Mouse (Mus musculus) myocyte (in vitro differentiated cells): ENCODE measurements around the gene Cox11. TPM values are rescaled to one million over a fixed set of nuclear protein-coding genes. Genes with fewer than 3 reads are reported as not detected.

Experiments used
- H3K27me3 ChIP-seq: one replicate; pipeline ENCODE4 v1.6.1; 2011; ENCODE audit not compliant: control insufficient read depth, insufficient read depth, insufficient read length
- H3K36me3 ChIP-seq: one replicate; pipeline ENCODE4 v1.6.1; 2011; ENCODE audit not compliant: control insufficient read depth, insufficient read depth
- H3K4me2 ChIP-seq: one replicate; pipeline ENCODE4 v1.6.1; 2011; ENCODE audit warnings: low read depth, control low read depth
- H3K4me3 ChIP-seq: one replicate; pipeline ENCODE4 v1.5.1; 2011; ENCODE audit warnings: mild to moderate bottlenecking, control low read depth, moderate library complexity
- H3K79me2 ChIP-seq: one replicate; pipeline ENCODE4 v1.6.1; 2011; ENCODE audit not compliant: control insufficient read depth, insufficient read depth
- H3ac ChIP-seq: one replicate; pipeline ENCODE4 v1.6.1; 2011; ENCODE audit not compliant: control insufficient read depth, insufficient read length
- CEBPB ChIP-seq: IDR thresholded peaks from 2 replicates; pipeline ENCODE4 v1.6.1; 2011; ENCODE audit warnings: mild to moderate bottlenecking, moderate library complexity; ENCODE audit not compliant: poor library complexity, insufficient read depth, severe bottlenecking
- E2F4 ChIP-seq: IDR thresholded peaks from one replicate; pipeline ENCODE4 v1.6.1; 2011; ENCODE audit warnings: mild to moderate bottlenecking, control low read depth, moderate library complexity; ENCODE audit not compliant: insufficient read depth
- MAX ChIP-seq: IDR thresholded peaks from one replicate; pipeline ENCODE4 v1.6.1; 2011; ENCODE audit warnings: low read depth, mild to moderate bottlenecking, control low read depth
- MYOD1 ChIP-seq, 3 experiments: IDR thresholded peaks; one replicate each; pipeline ENCODE4 v1.6.1; 2011; ENCODE audit warnings: control low read depth in 2 of 3, low read depth in 2 of 3, mild to moderate bottlenecking in 2 of 3, moderate library complexity in 1 of 3; ENCODE audit not compliant: insufficient read length in 2 of 3, control insufficient read depth in 1 of 3
- MYOG ChIP-seq, 3 experiments: IDR thresholded peaks; one replicate each; pipeline ENCODE4 v1.6.1; 2011; ENCODE audit warnings: control low read depth in 2 of 3, low read depth in 2 of 3, mild to moderate bottlenecking in 2 of 3; ENCODE audit not compliant: insufficient read length in 2 of 3, control insufficient read depth in 1 of 3, insufficient read depth in 1 of 3
- POLR2A ChIP-seq: IDR thresholded peaks from one replicate; pipeline ENCODE4 v1.6.1; 2011; ENCODE audit warnings: low read depth, mild to moderate bottlenecking, control low read depth, moderate library complexity; ENCODE audit not compliant: insufficient read length
- POLR2AphosphoS2 ChIP-seq: IDR thresholded peaks from one replicate; pipeline ENCODE4 v1.6.1; 2011; ENCODE audit warnings: low read depth, control low read depth; ENCODE audit not compliant: insufficient read length
- REST ChIP-seq: IDR thresholded peaks from one replicate; pipeline ENCODE4 v1.6.1; 2011; ENCODE audit warnings: mild to moderate bottlenecking, control low read depth, moderate library complexity; ENCODE audit not compliant: insufficient read depth, insufficient read length
- SRF ChIP-seq: IDR thresholded peaks from one replicate; pipeline ENCODE4 v1.6.1; 2011; ENCODE audit warnings: low read depth; ENCODE audit not compliant: control insufficient read depth, insufficient read length
- TCF12 ChIP-seq: IDR thresholded peaks from one replicate; pipeline ENCODE4 v1.6.1; 2011; ENCODE audit warnings: mild to moderate bottlenecking, control low read depth; ENCODE audit not compliant: poor library complexity, insufficient read depth, severe bottlenecking
- TCF3 ChIP-seq: IDR thresholded peaks from one replicate; pipeline ENCODE4 v1.6.1; 2011; ENCODE audit warnings: low read depth, control low read depth; ENCODE audit not compliant: insufficient read length
- USF1 ChIP-seq: IDR thresholded peaks from one replicate; pipeline ENCODE4 v1.6.1; 2011; ENCODE audit warnings: low read depth, mild to moderate bottlenecking, control low read depth, moderate library complexity
- polyA plus RNA-seq: library from polyadenylated mRNA; unstranded; fragments of >200 nt; fragmentation: generic; extraction: Trizol; gene quantifications from one replicate; pipeline ENCODE4 v1.2.1, GENCODE M21; 2012; ENCODE audit warnings: missing spikeins

Cox11 gene
- polyA plus RNA-seq, 1 experiment: 12.4 TPM

DNA sequence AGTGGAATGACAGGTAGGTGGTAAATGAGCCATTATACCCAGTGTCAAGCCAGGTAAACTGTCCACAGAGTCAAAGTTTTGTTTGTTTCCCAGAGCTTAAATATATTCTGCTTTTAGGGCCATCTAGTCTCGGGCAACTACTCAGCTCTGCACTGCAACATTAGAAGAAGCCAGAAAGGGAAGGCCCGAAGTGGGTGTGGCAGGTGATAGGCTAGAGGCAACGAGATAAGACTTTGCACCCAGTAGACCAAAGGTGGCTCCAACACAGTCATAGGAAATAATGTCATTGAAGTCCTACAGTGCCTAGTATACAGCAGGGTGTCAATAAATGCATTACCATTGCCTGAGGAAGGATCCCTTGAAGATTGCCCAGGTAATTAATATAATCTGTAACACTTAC is 25.1 kb downstream of the Cox11 start:
- H3K4me3 ChIP-seq: no peak overlapping the region
- H3K27me3 ChIP-seq: no peaks in the 10 kb centered on the region
- no peak overlapping the region for H3ac ChIP-seq
- no peaks in the 10 kb centered on the region for H3K79me2 ChIP-seq
- H3K4me2 ChIP-seq: no peak overlapping the region
- no peaks in the 10 kb centered on the region for H3K36me3 ChIP-seq
- TF ChIP-seq E2F4 (no peak), TCF3 (no peak), POLR2AphosphoS2 (no peak), SRF (no peak), POLR2A (no peak), TCF12 (no peak), CEBPB (no peak), MYOD1 (IDR thresholded peaks at IDR 0.05; ENCODE audit: control insufficient read depth in 1 of 3, insufficient read length in 2 of 3, low read depth in 2 of 3) (no peak), MAX (no peak), USF1 (no peak), MYOG (IDR thresholded peaks at IDR 0.05; ENCODE audit: control insufficient read depth in 1 of 3, insufficient read depth in 1 of 3, insufficient read length in 2 of 3, low read depth in 2 of 3) (no peak), REST (no peak)

DNA sequence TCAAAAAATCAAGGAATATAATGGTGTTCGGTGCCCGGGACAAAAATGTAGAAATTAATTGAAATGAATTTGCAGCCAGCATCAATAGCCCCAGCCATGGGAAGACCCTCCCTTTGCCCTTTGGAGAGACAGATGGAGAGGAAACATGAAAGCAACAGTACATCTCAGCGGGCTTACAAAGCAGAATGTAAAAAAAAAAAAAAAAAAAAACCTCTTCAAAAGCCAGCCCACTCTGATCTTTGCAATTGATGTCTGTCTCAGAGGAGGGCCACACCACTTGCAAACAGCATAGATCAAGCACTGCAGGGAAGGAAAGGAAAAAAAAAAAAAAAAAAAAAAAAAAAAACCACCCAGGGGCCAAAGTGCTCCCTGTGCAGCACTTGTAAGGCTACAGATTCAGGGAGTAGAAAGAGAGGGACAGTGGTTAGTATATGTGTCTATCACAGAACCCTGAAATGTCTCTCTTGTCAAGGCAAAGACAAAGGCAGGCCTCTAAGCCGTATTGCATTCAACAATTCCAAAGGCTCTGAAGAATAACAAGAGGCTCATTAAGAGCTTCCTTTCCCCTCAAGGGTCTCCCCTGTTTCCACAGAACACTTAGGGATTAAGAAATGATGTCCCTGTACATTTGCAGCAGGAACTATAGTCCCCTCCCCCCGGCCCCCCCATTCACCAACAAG is 25.8 kb downstream of the Cox11 start:
- no peaks in the 10 kb centered on the region for H3K36me3 ChIP-seq
- no peaks in the 10 kb centered on the region for H3K27me3 ChIP-seq
- no peaks in the 10 kb centered on the region for H3K79me2 ChIP-seq
- no peak for TF ChIP-seq USF1
- no peak for TF ChIP-seq POLR2A
- TF ChIP-seq MAX: no peak
- no peak for TF ChIP-seq MYOD1 (IDR thresholded peaks at IDR 0.05; ENCODE audit: control insufficient read depth in 1 of 3, insufficient read length in 2 of 3, low read depth in 2 of 3)
- TF ChIP-seq REST: no peak
- TF ChIP-seq TCF12: no peak
- TF ChIP-seq POLR2AphosphoS2: no peak
- TF ChIP-seq SRF: no peak
- no peak for TF ChIP-seq MYOG (IDR thresholded peaks at IDR 0.05; ENCODE audit: control insufficient read depth in 1 of 3, insufficient read depth in 1 of 3, insufficient read length in 2 of 3, low read depth in 2 of 3)
- no peak for TF ChIP-seq TCF3
- TF ChIP-seq CEBPB: no peak
- TF ChIP-seq E2F4: no peak
- H3K4me2 ChIP-seq: no peak overlapping the region
- H3ac ChIP-seq: no peak overlapping the region
- H3K4me3 ChIP-seq: no peak overlapping the region

DNA sequence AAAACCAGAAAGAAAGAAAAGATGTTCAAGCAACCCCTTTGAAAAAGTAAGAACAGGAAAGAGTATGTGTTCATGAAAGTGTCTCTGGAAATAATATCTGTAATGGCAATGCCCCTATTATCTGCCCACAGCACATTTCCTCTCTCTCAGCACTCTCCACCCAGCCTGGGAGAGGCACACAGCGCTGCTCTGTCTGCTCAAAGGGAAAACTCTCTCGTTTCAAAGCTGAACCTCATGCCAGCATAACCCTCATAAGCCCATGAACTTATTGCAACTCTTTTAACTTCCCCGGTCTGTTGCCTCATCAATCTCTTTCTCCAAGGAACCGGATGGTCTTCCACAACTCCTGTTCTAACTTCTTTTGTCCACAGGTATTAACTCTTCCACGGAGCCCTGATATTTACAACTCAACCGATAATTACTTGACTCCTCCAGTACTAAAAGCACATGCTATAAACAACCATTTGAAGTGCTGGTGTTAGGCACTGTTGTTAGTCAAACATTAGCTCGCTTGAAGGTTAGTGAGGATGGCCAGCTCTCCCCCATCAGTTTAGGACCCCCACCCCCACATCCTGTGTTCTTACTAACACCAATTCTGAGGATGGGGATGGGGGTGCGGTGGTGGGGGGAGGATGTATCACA is 26.5 kb downstream of the Cox11 start:
- no peaks in the 10 kb centered on the region for H3K27me3 ChIP-seq
- no peak overlapping the region for H3K4me3 ChIP-seq

DNA sequence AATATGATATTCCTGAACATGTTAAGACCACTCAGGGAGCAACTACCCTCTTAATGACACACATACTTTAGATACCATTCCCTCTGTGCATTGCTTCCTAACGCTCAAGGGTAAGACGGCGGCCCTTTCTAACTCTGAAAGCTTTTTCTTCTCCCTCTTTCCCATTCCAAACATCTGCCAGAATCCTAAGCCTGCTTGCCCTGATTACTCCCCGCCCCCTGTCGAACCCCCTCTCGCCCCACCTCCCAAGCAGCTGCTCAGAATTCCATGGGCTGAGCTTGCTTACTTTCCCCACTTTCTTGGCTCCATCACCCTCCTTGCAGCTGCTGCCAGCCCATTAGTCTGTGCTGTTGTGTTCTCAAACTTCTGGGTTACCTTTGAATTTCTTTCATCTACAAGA is 27.2 kb downstream of the Cox11 start:
- H3K27me3 ChIP-seq: no peaks in the 10 kb centered on the region
- H3ac ChIP-seq: no peak overlapping the region
- no peak overlapping the region for H3K4me2 ChIP-seq
- H3K79me2 ChIP-seq: no peaks in the 10 kb centered on the region
- TF ChIP-seq MYOG (IDR thresholded peaks at IDR 0.05; ENCODE audit: control insufficient read depth in 1 of 3, insufficient read depth in 1 of 3, insufficient read length in 2 of 3, low read depth in 2 of 3) (peak in 2 of 3 experiments; percentile 47 to 55), MYOD1 (IDR thresholded peaks at IDR 0.05; ENCODE audit: control insufficient read depth in 1 of 3, insufficient read length in 2 of 3, low read depth in 2 of 3) (peak in 2 of 3 experiments; percentile 36 to 53), POLR2A (no peak), CEBPB (no peak)
- no peak overlapping the region for H3K4me3 ChIP-seq
- no peaks in the 10 kb centered on the region for H3K36me3 ChIP-seq

More for the DNA sequence above, 26.5 kb downstream of the Cox11 start:
- TF ChIP-seq TCF3 (no peak), SRF (no peak), E2F4 (no peak), TCF12 (no peak), POLR2AphosphoS2 (no peak), REST (no peak), POLR2A (no peak), USF1 (no peak), MYOG (IDR thresholded peaks at IDR 0.05; ENCODE audit: control insufficient read depth in 1 of 3, insufficient read depth in 1 of 3, insufficient read length in 2 of 3, low read depth in 2 of 3) (no peak), MYOD1 (IDR thresholded peaks at IDR 0.05; ENCODE audit: control insufficient read depth in 1 of 3, insufficient read length in 2 of 3, low read depth in 2 of 3) (no peak), CEBPB (no peak), MAX (no peak)
- Histone ChIP-seq H3ac (no peak overlapping the region), H3K36me3 (no peaks in the 10 kb centered on the region), H3K4me2 (no peak overlapping the region), H3K79me2 (no peaks in the 10 kb centered on the region)
